Comparison of ENCODE assay signal across 9 mouse cellular contexts in the genomic region with DNA sequence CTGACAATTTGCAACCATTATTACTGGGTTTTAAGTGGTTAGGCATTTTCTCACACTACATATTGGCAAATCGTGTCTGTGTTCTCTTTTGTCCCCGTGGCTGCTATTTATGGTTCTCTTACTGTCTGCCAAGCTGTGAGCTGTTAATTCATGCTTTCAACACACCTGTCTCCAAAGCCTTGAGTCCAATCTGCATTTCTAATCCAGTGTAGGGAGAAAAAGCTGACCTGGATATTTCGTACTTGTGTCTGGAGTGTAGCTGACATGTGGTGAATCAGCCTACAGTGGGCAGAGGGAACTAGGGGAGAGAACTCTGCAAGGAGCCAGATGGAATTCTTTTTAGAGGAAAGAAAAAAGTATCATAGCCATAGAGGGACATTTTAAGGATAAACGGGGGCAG. TPM values are rescaled to one million over a fixed set of nuclear protein-coding genes. Genes with fewer than 3 reads are reported as not detected.
DNase-seq lines count a peak whose midpoint lies in the region; ATAC-seq and TF ChIP-seq lines count a peak whose summit lies in the region.
"Had no signal": no experiment of that assay in that cellular context is flagged by ENCODE, and none has a peak within 500 bp of the region (broad histone marks: within the 10 kb centered on the region; RNA-seq: fewer than 3 reads in every experiment).

No protein-coding gene starts in this region.

- no peak for TF ChIP-seq CTCF in hindbrain, postnatal 0 days (IDR thresholded peaks at IDR 0.05; ENCODE audit: low read depth)

- no peak overlapping the region for H3K4me2 ChIP-seq in hindbrain, postnatal 0 days (ENCODE audit: low read depth, low read length)
- no peak overlapping the region for H3K4me2 ChIP-seq in hindbrain, embryonic 14.5 days (replicated peaks)
- H3K4me2 ChIP-seq in forebrain, embryonic 15.5 days (replicated peaks), result no peak overlapping the region
- H3K4me2 ChIP-seq: liver, embryonic 13.5 days had no signal

- WGBS in hindbrain, postnatal 0 days, result 49% methylated on average over 4 of the region's 4 CpGs
- 71% methylated on average over 4 of the region's 4 CpGs for WGBS in hindbrain, embryonic 14.5 days
- WGBS in forebrain, embryonic 15.5 days, result 36% methylated on average over 4 of the region's 4 CpGs

- no peak for ATAC-seq in hindbrain, postnatal 0 days
- no peak for ATAC-seq in hindbrain, embryonic 14.5 days (ENCODE audit: low FRiP score)
- ATAC-seq in forebrain, embryonic 15.5 days (replicated peaks), result peak; percentile 69

- no peaks in the 10 kb centered on the region for H3K4me1 ChIP-seq in hindbrain, postnatal 0 days (ENCODE audit: insufficient read depth, low read length)
- H3K4me1 ChIP-seq in hindbrain, embryonic 14.5 days (replicated peaks; ENCODE audit: control insufficient read depth, insufficient read depth, low read length), result peaks cover 9% of the 10 kb centered on the region; the same call in 1 of the 2 replicates
- peaks cover 21% of the 10 kb centered on the region for H3K4me1 ChIP-seq in forebrain, embryonic 15.5 days

- no peak overlapping the region for H3K27ac ChIP-seq in hindbrain, postnatal 0 days
- no peak overlapping the region for H3K27ac ChIP-seq in hindbrain, embryonic 14.5 days
- peak overlapping the region; percentile 7; the same call in 1 of the 2 replicates for H3K27ac ChIP-seq in forebrain, embryonic 15.5 days (replicated peaks)
- H3K27ac ChIP-seq: liver, embryonic 13.5 days had no signal

- H3K4me3 ChIP-seq in hindbrain, postnatal 0 days (ENCODE audit: low read length), result no peak overlapping the region
- H3K4me3 ChIP-seq in hindbrain, embryonic 14.5 days (replicated peaks; ENCODE audit: low read length), result no peak overlapping the region
- no peak overlapping the region for H3K4me3 ChIP-seq in forebrain, embryonic 15.5 days
- H3K4me3 ChIP-seq: liver, embryonic 13.5 days had no signal

- DNase-seq in hindbrain, postnatal 0 days (ENCODE audit: low spot score), result peak; percentile 21
- DNase-seq in hindbrain, embryonic 14.5 days (ENCODE audit: low spot score), result no peak
- peak; percentile 31 for DNase-seq in cerebellum, adult 11 months
- DNase-seq in left cerebral cortex, adult 18-20 months (ENCODE audit: low spot score in 2 of 2), result peak; percentile 25 to 55
- no peak for DNase-seq in adrenal gland, postnatal 25 days
- no peak for DNase-seq in adrenal gland, adult 18-20 months (ENCODE audit: low spot score in 2 of 2)
- DNase-seq in embryo, embryonic 11 days, result no peak
- DNase-seq: liver, embryonic 13.5 days had no signal

- H3K9me3 ChIP-seq in hindbrain, postnatal 0 days (ENCODE audit: low read length), result no peaks in the 10 kb centered on the region
- no peaks in the 10 kb centered on the region for H3K9me3 ChIP-seq in hindbrain, embryonic 14.5 days (ENCODE audit: control insufficient read depth, low read length)
- H3K9me3 ChIP-seq in forebrain, embryonic 15.5 days, result no peaks in the 10 kb centered on the region
- H3K9me3 ChIP-seq: liver, embryonic 13.5 days had no signal

- no peaks in the 10 kb centered on the region for H3K27me3 ChIP-seq in hindbrain, postnatal 0 days (ENCODE audit: insufficient read depth, low read length)
- H3K27me3 ChIP-seq in hindbrain, embryonic 14.5 days (ENCODE audit: control insufficient read depth, insufficient read depth, low read length), result no peaks in the 10 kb centered on the region
- H3K27me3 ChIP-seq in forebrain, embryonic 15.5 days, result no peaks in the 10 kb centered on the region
- H3K27me3 ChIP-seq: liver, embryonic 13.5 days had no signal

- no peaks in the 10 kb centered on the region for H3K36me3 ChIP-seq in hindbrain, postnatal 0 days (ENCODE audit: insufficient read depth, low read length)
- H3K36me3 ChIP-seq in hindbrain, embryonic 14.5 days (replicated peaks; ENCODE audit: control insufficient read depth, insufficient read depth), result no peaks in the 10 kb centered on the region
- no peaks in the 10 kb centered on the region for H3K36me3 ChIP-seq in forebrain, embryonic 15.5 days
- H3K36me3 ChIP-seq: liver, embryonic 13.5 days had no signal

- H3K9ac ChIP-seq in hindbrain, postnatal 0 days (replicated peaks; ENCODE audit: low read length), result no peak overlapping the region
- H3K9ac ChIP-seq in hindbrain, embryonic 14.5 days, result no peak overlapping the region
- no peak overlapping the region for H3K9ac ChIP-seq in forebrain, embryonic 15.5 days (replicated peaks)
- H3K9ac ChIP-seq: liver, embryonic 13.5 days had no signal

RNA-seq across cellular contexts. Expression of a gene that starts 35.0 kb away (rescaled TPM):
- total RNA-seq in hindbrain, postnatal 0 days (2014; rRNA removed), result 58.7 and 60.5 TPM in 2 replicates
- polyA plus RNA-seq in hindbrain, postnatal 0 days (2015; fragmentation: Nextera tagmentation; extraction: Ambion mirVana), result 22.8 and 25.8 TPM in 2 replicates
- polyA plus RNA-seq in hindbrain, embryonic 14.5 days (2014; fragmentation: Nextera tagmentation; extraction: Ambion mirVana), result 80.1 and 81.4 TPM in 2 replicates
- polyA plus RNA-seq in forebrain, embryonic 15.5 days (2015; fragmentation: Nextera tagmentation; extraction: Ambion mirVana), result 55.0 and 60.0 TPM in 2 replicates
- total RNA-seq in left cerebral cortex, adult 18-20 months (2021), result 10 to 100 TPM; 64.6 to 74.1 TPM
- 6.2 and 7.4 TPM in 2 replicates for total RNA-seq in adrenal gland, postnatal 25 days (2021)
- 1 to 10 TPM; 5.2 to 8.2 TPM for total RNA-seq in adrenal gland, adult 18-20 months (2021)

Comparison
In these comparisons a context has a peak if more than half of its experiments do, and no peak if none do; other contexts are left out.
1. DNase-seq: peak in hindbrain, postnatal 0 days (single experiment), cerebellum, adult 11 months (single experiment) and left cerebral cortex, adult 18-20 months (2 of 2); none in hindbrain, embryonic 14.5 days (single experiment), adrenal gland, postnatal 25 days (single experiment), adrenal gland, adult 18-20 months (0 of 2) and embryo, embryonic 11 days (single experiment).